In genomic region chr8:70691727-70692231, GRCm38 (mm10) we compare ENCODE assay signal across 8 mouse cellular contexts. TPM values are rescaled to one million over a fixed set of nuclear protein-coding genes. Genes with fewer than 3 reads are reported as not detected.
DNase-seq lines count a peak whose midpoint lies in the region; ATAC-seq and TF ChIP-seq lines count a peak whose summit lies in the region.

No protein-coding gene starts in this region.

- no peak for TF ChIP-seq CTCF in lung, embryonic 14.5 days (IDR thresholded peaks at IDR 0.05; ENCODE audit: low read depth)
- no peak for TF ChIP-seq CTCF in forebrain, postnatal 0 days (IDR thresholded peaks at IDR 0.05; ENCODE audit: low read depth)

- no peaks in the 10 kb centered on the region for H3K36me3 ChIP-seq in lung, embryonic 14.5 days (ENCODE audit: insufficient read depth)
- H3K36me3 ChIP-seq in forebrain, postnatal 0 days (ENCODE audit: insufficient read depth) = no peaks in the 10 kb centered on the region
- H3K36me3 ChIP-seq in limb, embryonic 10.5 days = peaks cover 7% of the 10 kb centered on the region; the same call in 1 of the 2 replicates
- H3K36me3 ChIP-seq in neural tube, embryonic 15.5 days = no peaks in the 10 kb centered on the region

- peaks cover 24% of the 10 kb centered on the region for H3K4me1 ChIP-seq in lung, embryonic 14.5 days (ENCODE audit: insufficient read depth)
- peaks cover 12% of the 10 kb centered on the region for H3K4me1 ChIP-seq in forebrain, postnatal 0 days (ENCODE audit: insufficient read depth)
- H3K4me1 ChIP-seq in limb, embryonic 10.5 days = peaks cover 71% of the 10 kb centered on the region
- H3K4me1 ChIP-seq in neural tube, embryonic 15.5 days = peaks cover 36% of the 10 kb centered on the region

- H3K4me3 ChIP-seq in lung, embryonic 14.5 days (ENCODE audit: low read depth, low read length) = peak overlapping the region; percentile 30
- H3K4me3 ChIP-seq in forebrain, postnatal 0 days (ENCODE audit: low read depth, low read length) = peak overlapping the region; percentile 36
- peak overlapping the region; percentile 48 for H3K4me3 ChIP-seq in limb, embryonic 10.5 days
- peak overlapping the region; percentile 34 for H3K4me3 ChIP-seq in neural tube, embryonic 15.5 days (replicated peaks)

- peak overlapping the region; percentile 87 for H3K27ac ChIP-seq in lung, embryonic 14.5 days (ENCODE audit: low read depth)
- H3K27ac ChIP-seq in forebrain, postnatal 0 days (ENCODE audit: low read depth, low read length) = peak overlapping the region; percentile 50
- peak overlapping the region; percentile 99 for H3K27ac ChIP-seq in limb, embryonic 10.5 days
- H3K27ac ChIP-seq in neural tube, embryonic 15.5 days (replicated peaks) = peak overlapping the region; percentile 41; the same call in 1 of the 2 replicates

- no peaks in the 10 kb centered on the region for H3K9me3 ChIP-seq in lung, embryonic 14.5 days (ENCODE audit: low read depth, low read length)
- no peaks in the 10 kb centered on the region for H3K9me3 ChIP-seq in forebrain, postnatal 0 days (ENCODE audit: low read length)
- no peaks in the 10 kb centered on the region for H3K9me3 ChIP-seq in limb, embryonic 10.5 days (replicated peaks)
- no peaks in the 10 kb centered on the region for H3K9me3 ChIP-seq in neural tube, embryonic 15.5 days (replicated peaks)

- ATAC-seq in lung, embryonic 14.5 days (ENCODE audit: insufficient read depth) = peak; percentile 39
- ATAC-seq in forebrain, postnatal 0 days = peak; percentile 79
- peak; percentile 20 for ATAC-seq in neural tube, embryonic 15.5 days (ENCODE audit: low FRiP score)

- intact Hi-C loops in left cerebral cortex, postnatal 36 days (cut with DNase I) = no loop called here

- peak; percentile 76 for DNase-seq in lung, embryonic 14.5 days
- no peak for DNase-seq in lung, postnatal 4 days
- peak; percentile 68 for DNase-seq in forebrain, postnatal 0 days
- peak; percentile 91 for DNase-seq in limb, embryonic 10.5 days (ENCODE audit: low spot score)
- DNase-seq in left cerebral cortex, postnatal 36 days (ENCODE audit: low spot score in 2 of 2) = no peak
- no peak for DNase-seq in lung, postnatal 36 days
- no peak for DNase-seq in layer of hippocampus, adult 8-10 months (ENCODE audit: low spot score in 2 of 2)

- H3K9ac ChIP-seq in lung, embryonic 14.5 days = peak overlapping the region; percentile 55
- H3K9ac ChIP-seq in forebrain, postnatal 0 days = peak overlapping the region; percentile 59
- peak overlapping the region; percentile 49; the same call in 1 of the 2 replicates for H3K9ac ChIP-seq in neural tube, embryonic 15.5 days (replicated peaks)

- H3K27me3 ChIP-seq in lung, embryonic 14.5 days (ENCODE audit: insufficient read depth, low read length) = no peaks in the 10 kb centered on the region
- no peaks in the 10 kb centered on the region for H3K27me3 ChIP-seq in forebrain, postnatal 0 days (ENCODE audit: insufficient read depth, low read length)
- no peaks in the 10 kb centered on the region for H3K27me3 ChIP-seq in limb, embryonic 10.5 days (ENCODE audit: low read depth, poor library complexity, severe bottlenecking)
- no peaks in the 10 kb centered on the region for H3K27me3 ChIP-seq in neural tube, embryonic 15.5 days (replicated peaks)

- H3K4me2 ChIP-seq in lung, embryonic 14.5 days = peak overlapping the region; percentile 72
- peak overlapping the region; percentile 63 for H3K4me2 ChIP-seq in forebrain, postnatal 0 days (ENCODE audit: low read depth)
- peak overlapping the region; percentile 72 for H3K4me2 ChIP-seq in neural tube, embryonic 15.5 days

- WGBS in lung, embryonic 14.5 days = under 1% methylated on average over 20 of the region's 20 CpGs
- WGBS in forebrain, postnatal 0 days = under 1% methylated on average over 15 of the region's 20 CpGs
- WGBS in limb, embryonic 10.5 days = under 1% methylated on average over 20 of the region's 20 CpGs
- under 1% methylated on average over 18 of the region's 20 CpGs for whole genome bisulfite sequencing in neural tube, embryonic 15.5 days

RNA-seq across cellular contexts. Expression of gene Jund, which starts 7.0 kb away (rescaled TPM):
- polyA plus RNA-seq in lung, embryonic 14.5 days (2014; fragmentation: Nextera tagmentation; extraction: Ambion mirVana) = 70.1 and 72.9 TPM in 2 replicates
- 333 and 392 TPM in 2 replicates for total RNA-seq in forebrain, postnatal 0 days (2014; rRNA removed)
- 108 and 114 TPM in 2 replicates for polyA plus RNA-seq in forebrain, postnatal 0 days (2015; fragmentation: Nextera tagmentation; extraction: Ambion mirVana)
- 69.0 and 80.6 TPM in 2 replicates for polyA plus RNA-seq in limb, embryonic 10.5 days (2016; fragmentation: Nextera tagmentation; extraction: Ambion mirVana)
- polyA plus RNA-seq in neural tube, embryonic 15.5 days (2015; fragmentation: Nextera tagmentation; extraction: Ambion mirVana) = 73.7 and 82.7 TPM in 2 replicates
- 100 to 1,000 TPM; 219 to 272 TPM for total RNA-seq in left cerebral cortex, postnatal 36 days (2021)
- 100 to 1,000 TPM; 149 to 190 (median 160) TPM for total RNA-seq in layer of hippocampus, adult 8-10 months (2022)

RNA-seq across cellular contexts. Expression of gene Iqcn, which starts 11.5 kb away (rescaled TPM):
- 0.04 TPM in 1 of 2 replicates, not detected in the other for polyA plus RNA-seq in lung, embryonic 14.5 days (2014; fragmentation: Nextera tagmentation; extraction: Ambion mirVana)
- 0.33 TPM in 1 of 2 replicates, not detected in the other for total RNA-seq in forebrain, postnatal 0 days (2014; rRNA removed)
- 0.03 and 0.08 TPM in 2 replicates for polyA plus RNA-seq in forebrain, postnatal 0 days (2015; fragmentation: Nextera tagmentation; extraction: Ambion mirVana)
- not detected in 2 replicates for polyA plus RNA-seq in limb, embryonic 10.5 days (2016; fragmentation: Nextera tagmentation; extraction: Ambion mirVana)
- 0.04 and 0.09 TPM in 2 replicates for polyA plus RNA-seq in neural tube, embryonic 15.5 days (2015; fragmentation: Nextera tagmentation; extraction: Ambion mirVana)
- under 1 TPM; 0.10 to 0.34 TPM for total RNA-seq in left cerebral cortex, postnatal 36 days (2021)
- total RNA-seq in layer of hippocampus, adult 8-10 months (2022) = under 1 TPM in 2 of 4 experiments, not detected in 2; 0.14 to 0.16 TPM

RNA-seq across cellular contexts. Expression of gene Lsm4, which starts 18.7 kb away (rescaled TPM):
- 305 and 327 TPM in 2 replicates for polyA plus RNA-seq in lung, embryonic 14.5 days (2014; fragmentation: Nextera tagmentation; extraction: Ambion mirVana)
- 93.7 and 140 TPM in 2 replicates for total RNA-seq in forebrain, postnatal 0 days (2014; rRNA removed)
- 177 and 231 TPM in 2 replicates for polyA plus RNA-seq in forebrain, postnatal 0 days (2015; fragmentation: Nextera tagmentation; extraction: Ambion mirVana)
- polyA plus RNA-seq in limb, embryonic 10.5 days (2016; fragmentation: Nextera tagmentation; extraction: Ambion mirVana) = 405 and 438 TPM in 2 replicates
- polyA plus RNA-seq in neural tube, embryonic 15.5 days (2015; fragmentation: Nextera tagmentation; extraction: Ambion mirVana) = 191 and 206 TPM in 2 replicates
- total RNA-seq in left cerebral cortex, postnatal 36 days (2021) = 10 to 100 TPM; 59.1 to 69.8 TPM
- total RNA-seq in layer of hippocampus, adult 8-10 months (2022) = 10 to 100 TPM; 57.1 to 66.2 (median 64.1) TPM

RNA-seq across cellular contexts. Expression of gene Gm3336, which starts 26.6 kb away (rescaled TPM):
- not detected in 2 replicates for polyA plus RNA-seq in lung, embryonic 14.5 days (2014; fragmentation: Nextera tagmentation; extraction: Ambion mirVana)
- total RNA-seq in forebrain, postnatal 0 days (2014; rRNA removed) = not detected in 2 replicates
- not detected in 2 replicates for polyA plus RNA-seq in forebrain, postnatal 0 days (2015; fragmentation: Nextera tagmentation; extraction: Ambion mirVana)
- polyA plus RNA-seq in limb, embryonic 10.5 days (2016; fragmentation: Nextera tagmentation; extraction: Ambion mirVana) = not detected in 2 replicates
- not detected in 2 replicates for polyA plus RNA-seq in neural tube, embryonic 15.5 days (2015; fragmentation: Nextera tagmentation; extraction: Ambion mirVana)
- total RNA-seq in left cerebral cortex, postnatal 36 days (2021) = not detected
- total RNA-seq in layer of hippocampus, adult 8-10 months (2022) = not detected

RNA-seq across cellular contexts. Expression of gene Pgpep1, which starts 31.6 kb away (rescaled TPM):
- polyA plus RNA-seq in lung, embryonic 14.5 days (2014; fragmentation: Nextera tagmentation; extraction: Ambion mirVana) = 46.6 and 48.2 TPM in 2 replicates
- 22.1 and 23.8 TPM in 2 replicates for total RNA-seq in forebrain, postnatal 0 days (2014; rRNA removed)
- 22.1 and 26.1 TPM in 2 replicates for polyA plus RNA-seq in forebrain, postnatal 0 days (2015; fragmentation: Nextera tagmentation; extraction: Ambion mirVana)
- polyA plus RNA-seq in limb, embryonic 10.5 days (2016; fragmentation: Nextera tagmentation; extraction: Ambion mirVana) = 44.7 and 45.0 TPM in 2 replicates
- polyA plus RNA-seq in neural tube, embryonic 15.5 days (2015; fragmentation: Nextera tagmentation; extraction: Ambion mirVana) = 78.6 TPM in 2 replicates
- total RNA-seq in left cerebral cortex, postnatal 36 days (2021) = 10 to 100 TPM; 11.6 to 17.2 TPM
- 10 to 100 TPM; 19.8 to 34.7 (median 23.3) TPM for total RNA-seq in layer of hippocampus, adult 8-10 months (2022)

Comparison
In these comparisons a context has a peak if more than half of its experiments do, and no peak if none do; other contexts are left out.
1. DNase-seq: peak in lung, embryonic 14.5 days (single experiment), forebrain, postnatal 0 days (single experiment) and limb, embryonic 10.5 days (single experiment); none in lung, postnatal 4 days (0 of 2), left cerebral cortex, postnatal 36 days (0 of 2), lung, postnatal 36 days (single experiment) and layer of hippocampus, adult 8-10 months (0 of 2).
2. ATAC-seq: peak in every context shown above with its lines; median percentile 79 in forebrain, postnatal 0 days; 39 in lung, embryonic 14.5 days; 20 in neural tube, embryonic 15.5 days.
3. H3K27ac ChIP-seq: peak in every context shown above with its lines; median percentile 99 in limb, embryonic 10.5 days; 87 in lung, embryonic 14.5 days; 50 in forebrain, postnatal 0 days; 41 in neural tube, embryonic 15.5 days.
4. Peak in every context shown above with its lines, with median percentiles within 50 percentile points of each other: H3K4me2 ChIP-seq, H3K4me3 ChIP-seq and H3K9ac ChIP-seq.